Mouse (Mus musculus) hindbrain, embryonic 13.5 days (tissue): ENCODE results near the gene Dlgap1. TPM values are rescaled to one million over a fixed set of nuclear protein-coding genes. Genes with fewer than 3 reads are reported as not detected.
A peak's percentile ranks its signal among the peaks of the same experiment; 100 is the strongest.

ENCODE experiments used
- ATAC-seq: fragments of 200-750 bp; cut with Nextera tagmentation; 2 replicates; pipeline ENCODE4 v1.8.0; 2017; ENCODE audit warnings: moderate TSS enrichment; ENCODE audit not compliant: low FRiP score
- H3K27ac ChIP-seq: fragments of 300-500 bp; sonication (generic); 2 replicates; pipeline ENCODE4 v1.5.1; 2015; ENCODE audit warnings: inconsistent platforms, mild to moderate bottlenecking, moderate library complexity
- H3K27me3 ChIP-seq: fragments of 300-500 bp; sonication (generic); 2 replicates; pipeline ENCODE4 v1.6.1; 2015; ENCODE audit warnings: mild to moderate bottlenecking, inconsistent platforms
- H3K36me3 ChIP-seq: fragments of 300-500 bp; sonication (generic); 2 replicates; pipeline ENCODE4 v1.6.1; 2015; ENCODE audit warnings: mild to moderate bottlenecking, inconsistent platforms
- H3K4me1 ChIP-seq: fragments of 300-500 bp; sonication (generic); replicated peaks from 2 replicates; pipeline ENCODE4 v1.6.1; 2015; ENCODE audit warnings: inconsistent platforms
- H3K4me2 ChIP-seq: fragments of 300-500 bp; sonication (generic); 2 replicates; pipeline ENCODE4 v1.6.1; 2015; ENCODE audit warnings: inconsistent platforms, mild to moderate bottlenecking, moderate library complexity
- H3K4me3 ChIP-seq: fragments of 300-500 bp; sonication (generic); 2 replicates; pipeline ENCODE4 v1.5.1; 2015; ENCODE audit warnings: mild to moderate bottlenecking, inconsistent platforms
- H3K9ac ChIP-seq: fragments of 300-500 bp; sonication (generic); 2 replicates; pipeline ENCODE4 v1.6.1; 2015; ENCODE audit warnings: mild to moderate bottlenecking, inconsistent platforms
- H3K9me3 ChIP-seq: fragments of 300-500 bp; sonication (generic); 2 replicates; pipeline ENCODE4 v1.6.1; 2016; ENCODE audit warnings: inconsistent platforms
- WGBS: fragments of 180-500 bp; shearing (Covaris S2); methylation state at CpG from one replicate; pipeline ENCODE4 v1.1.7; 2015; 5-methylcytosine and 5-hydroxymethylcytosine counted together
- polyA plus RNA-seq: library from polyadenylated mRNA; unstranded; fragments of >200 nt; fragmentation: Nextera tagmentation; extraction: Ambion mirVana; gene quantifications from 2 replicates; pipeline ENCODE4 v1.2.1, GENCODE M21; 2015

Gene Dlgap1
- polyA plus RNA-seq, 1 experiment from 2014 or later: 15.7 TPM

- ATAC-seq: no peak
- Histone ChIP-seq H3K36me3 (no peaks in the 10 kb centered on the region), H3K27ac (no peak overlapping the region), H3K4me1 (peaks cover 7% of the 10 kb centered on the region), H3K9me3 (0 out of 2 replicates have a peak, but pooled peaks cover 3% of the 10 kb centered on the region), H3K9ac (no peak overlapping the region), H3K4me3 (no peak overlapping the region), H3K27me3 (no peaks in the 10 kb centered on the region), H3K4me2 (no peak overlapping the region)
- WGBS: 5% methylated on average over 10 of the region's 10 CpGs
Measured at GRCm38 (mm10) chr17:70772120-70772899, 803.4 kb downstream of the Dlgap1 start.

GRCm38 (mm10) chr17:70779770-70780169, 810.9 kb downstream of the Dlgap1 start:
- no peak for ATAC-seq
- no peaks in the 10 kb centered on the region for H3K9me3 ChIP-seq
- H3K9ac ChIP-seq: no peak overlapping the region
- H3K27ac ChIP-seq: no peak overlapping the region
- 43% methylated on average over 7 of the region's 7 CpGs for WGBS
- no peaks in the 10 kb centered on the region for H3K36me3 ChIP-seq
- no peak overlapping the region for H3K4me2 ChIP-seq
- no peaks in the 10 kb centered on the region for H3K27me3 ChIP-seq
- no peak overlapping the region for H3K4me3 ChIP-seq
- H3K4me1 ChIP-seq: peaks cover 11% of the 10 kb centered on the region; the same call in 1 of the 2 replicates

GRCm38 (mm10) chr17:70780726-70781689, 812.1 kb downstream of the Dlgap1 start:
- 33% methylated on average over 18 of the region's 18 CpGs for WGBS
- no peak overlapping the region for H3K9ac ChIP-seq

GRCm38 (mm10) chr17:70783273-70783672, 814.4 kb downstream of the Dlgap1 start:
- 81% methylated on average over 3 of the region's 3 CpGs for WGBS
- H3K36me3 ChIP-seq: peaks cover 5% of the 10 kb centered on the region; the same call in 1 of the 2 replicates
- no peak overlapping the region for H3K4me3 ChIP-seq
- no peak overlapping the region for H3K4me2 ChIP-seq
- H3K9me3 ChIP-seq: no peaks in the 10 kb centered on the region
- ATAC-seq: no peak
- H3K27me3 ChIP-seq: no peaks in the 10 kb centered on the region
- no peak overlapping the region for H3K27ac ChIP-seq
- no peak overlapping the region for H3K9ac ChIP-seq
- H3K4me1 ChIP-seq: peaks cover 11% of the 10 kb centered on the region; the same call in 1 of the 2 replicates

More at GRCm38 (mm10) chr17:70780726-70781689, 812.1 kb downstream of the Dlgap1 start:
- no peaks in the 10 kb centered on the region for H3K27me3 ChIP-seq
- peaks cover 11% of the 10 kb centered on the region; the same call in 1 of the 2 replicates for H3K4me1 ChIP-seq
- no peaks in the 10 kb centered on the region for H3K36me3 ChIP-seq
- no peak overlapping the region for H3K4me3 ChIP-seq
- H3K27ac ChIP-seq: peak overlapping the region; percentile 8; the same call in 1 of the 2 replicates
- no peak overlapping the region for H3K4me2 ChIP-seq
- no peaks in the 10 kb centered on the region for H3K9me3 ChIP-seq
- ATAC-seq: peak; percentile 43; the same call in 1 of the 2 replicates

- no peak for ATAC-seq
- no peak overlapping the region for H3K9ac ChIP-seq
- no peaks in the 10 kb centered on the region for H3K27me3 ChIP-seq
- no peak overlapping the region for H3K27ac ChIP-seq
- WGBS: 83% methylated on average over 2 of the region's 2 CpGs
- no peak overlapping the region for H3K4me3 ChIP-seq
- no peaks in the 10 kb centered on the region for H3K4me1 ChIP-seq
- H3K9me3 ChIP-seq: no peaks in the 10 kb centered on the region
- H3K4me2 ChIP-seq: no peak overlapping the region
- H3K36me3 ChIP-seq: peaks cover 5% of the 10 kb centered on the region; the same call in 1 of the 2 replicates
Measured at GRCm38 (mm10) chr17:70787366-70787765, 818.5 kb downstream of the Dlgap1 start.

GRCm38 (mm10) chr17:70790801-70791200, 821.9 kb downstream of the Dlgap1 start:
- Histone ChIP-seq H3K27ac (no peak overlapping the region), H3K9me3 (no peaks in the 10 kb centered on the region), H3K4me2 (no peak overlapping the region), H3K36me3 (peaks cover 5% of the 10 kb centered on the region; the same call in 1 of the 2 replicates), H3K27me3 (no peaks in the 10 kb centered on the region), H3K9ac (no peak overlapping the region), H3K4me1 (peaks cover 11% of the 10 kb centered on the region), H3K4me3 (no peak overlapping the region)
- ATAC-seq: no peak
- 90% methylated on average over 4 of the region's 4 CpGs for WGBS

- Histone ChIP-seq H3K9me3 (no peaks in the 10 kb centered on the region), H3K27ac (no peak overlapping the region)
- no peak for ATAC-seq
Measured at GRCm38 (mm10) chr17:70791596-70792275, 822.9 kb downstream of the Dlgap1 start.

GRCm38 (mm10) chr17:70794291-70794690, 825.4 kb downstream of the Dlgap1 start:
- no peaks in the 10 kb centered on the region for H3K9me3 ChIP-seq
- no peak overlapping the region for H3K4me3 ChIP-seq
- no peaks in the 10 kb centered on the region for H3K27me3 ChIP-seq
- WGBS: 6% methylated on average over 7 of the region's 7 CpGs
- peaks cover 11% of the 10 kb centered on the region for H3K4me1 ChIP-seq
- H3K4me2 ChIP-seq: no peak overlapping the region
- ATAC-seq: peak; percentile 75
- no peaks in the 10 kb centered on the region for H3K36me3 ChIP-seq
- peak overlapping the region; percentile 25; the same call in 1 of the 2 replicates for H3K9ac ChIP-seq
- H3K27ac ChIP-seq: peak overlapping the region; percentile 66

More at GRCm38 (mm10) chr17:70791596-70792275, 822.9 kb downstream of the Dlgap1 start:
- WGBS: 71% methylated on average over 9 of the region's 9 CpGs
- H3K4me3 ChIP-seq: no peak overlapping the region
- no peak overlapping the region for H3K4me2 ChIP-seq
- peaks cover 4% of the 10 kb centered on the region; the same call in 1 of the 2 replicates for H3K36me3 ChIP-seq
- H3K27me3 ChIP-seq: no peaks in the 10 kb centered on the region
- H3K9ac ChIP-seq: no peak overlapping the region
- peaks cover 11% of the 10 kb centered on the region for H3K4me1 ChIP-seq

- Histone ChIP-seq H3K4me2 (no peak overlapping the region), H3K9ac (no peak overlapping the region), H3K4me3 (no peak overlapping the region)
Measured at GRCm38 (mm10) chr17:70794722-70795121, 825.8 kb downstream of the Dlgap1 start.

GRCm38 (mm10) chr17:70795196-70795595, 826.3 kb downstream of the Dlgap1 start:
- H3K4me3 ChIP-seq: no peak overlapping the region
- H3K27me3 ChIP-seq: no peaks in the 10 kb centered on the region
- H3K4me2 ChIP-seq: no peak overlapping the region
- ATAC-seq: no peak
- no peak overlapping the region for H3K9ac ChIP-seq
- no peaks in the 10 kb centered on the region for H3K36me3 ChIP-seq
- H3K9me3 ChIP-seq: no peaks in the 10 kb centered on the region
- 73% methylated on average over 4 of the region's 4 CpGs for WGBS
- H3K4me1 ChIP-seq: peaks cover 11% of the 10 kb centered on the region
- H3K27ac ChIP-seq: no peak overlapping the region

More at GRCm38 (mm10) chr17:70794722-70795121, 825.8 kb downstream of the Dlgap1 start:
- peak overlapping the region; percentile 66 for H3K27ac ChIP-seq
- no peaks in the 10 kb centered on the region for H3K9me3 ChIP-seq
- H3K4me1 ChIP-seq: peaks cover 11% of the 10 kb centered on the region
- no peaks in the 10 kb centered on the region for H3K27me3 ChIP-seq
- ATAC-seq: no peak
- no peaks in the 10 kb centered on the region for H3K36me3 ChIP-seq
- 52% methylated on average over 6 of the region's 6 CpGs for WGBS

- H3K27ac ChIP-seq: no peak overlapping the region
- H3K36me3 ChIP-seq: no peaks in the 10 kb centered on the region
- WGBS: 85% methylated on average over 8 of the region's 8 CpGs
- no peak overlapping the region for H3K4me2 ChIP-seq
- H3K4me3 ChIP-seq: no peak overlapping the region
- no peak overlapping the region for H3K9ac ChIP-seq
- no peaks in the 10 kb centered on the region for H3K27me3 ChIP-seq
- no peak for ATAC-seq
- H3K4me1 ChIP-seq: peaks cover 11% of the 10 kb centered on the region
- no peaks in the 10 kb centered on the region for H3K9me3 ChIP-seq
Measured at GRCm38 (mm10) chr17:70796940-70797772, 828.3 kb downstream of the Dlgap1 start.
